Mouse (Mus musculus) thymus, adult 2 months (tissue): ENCODE measurements around the gene Ddr1. TPM values are rescaled to one million over a fixed set of nuclear protein-coding genes. Genes with fewer than 3 reads are reported as not detected.

Source experiments
- DNase-seq: peaks from one replicate; pipeline ENCODE4 v3.0.0; 2021
- H3K27ac ChIP-seq: fragments of 200-500 bp; 2 replicates; pipeline ENCODE4 v1.5.1; 2012; ENCODE audit warnings: low read length, control low read depth; ENCODE audit not compliant: control insufficient read depth, insufficient read depth
- H3K27me3 ChIP-seq: fragments of 200-500 bp; 2 replicates; pipeline ENCODE4 v1.6.1; 2012; ENCODE audit warnings: mild to moderate bottlenecking, low read length, moderate library complexity, mixed read lengths; ENCODE audit not compliant: control insufficient read depth, insufficient read depth
- H3K36me3 ChIP-seq: fragments of 200-500 bp; 2 replicates; pipeline ENCODE4 v1.6.1; 2012; ENCODE audit warnings: mild to moderate bottlenecking, low read length, moderate library complexity; ENCODE audit not compliant: control insufficient read depth, insufficient read depth
- H3K4me1 ChIP-seq: fragments of 200-500 bp; replicated peaks from 2 replicates; pipeline ENCODE4 v1.6.1; 2012; ENCODE audit warnings: low read length; ENCODE audit not compliant: control insufficient read depth, insufficient read depth
- H3K4me3 ChIP-seq: fragments of 200-500 bp; 2 replicates; pipeline ENCODE4 v1.5.1; 2012; ENCODE audit warnings: mild to moderate bottlenecking, low read length, control low read depth, moderate library complexity; ENCODE audit not compliant: control insufficient read depth, insufficient read depth
- CTCF ChIP-seq: fragments of 200-500 bp; IDR thresholded peaks from 2 replicates; pipeline ENCODE4 v1.5.1; 2012; ENCODE audit warnings: mild to moderate bottlenecking, control low read depth, low read length, moderate library complexity, borderline replicate concordance; ENCODE audit not compliant: control insufficient read depth, poor library complexity, insufficient read depth; ENCODE audit errors: extremely low read depth
- POLR2A ChIP-seq: fragments of 200-500 bp; IDR thresholded peaks from 2 replicates; pipeline ENCODE4 v1.6.1; 2012; ENCODE audit warnings: mild to moderate bottlenecking, low read length, control low read depth, moderate library complexity; ENCODE audit not compliant: control insufficient read depth, poor library complexity, insufficient read depth; ENCODE audit errors: extremely low read depth
- WGBS: fragments of 180-500 bp; shearing (Covaris S2); methylation state at CpG from one replicate; pipeline ENCODE4 v1.1.7; 2018; 5-methylcytosine and 5-hydroxymethylcytosine counted together
- polyA plus RNA-seq: library from polyadenylated mRNA; depleted of rRNA; stranded (reverse); fragments of >200 nt; gene quantifications from 2 replicates; pipeline ENCODE4 v1.2.3, GENCODE M21; 2012

Gene Ddr1
- polyA plus RNA-seq, 1 experiment, result 43.6 TPM

- Histone ChIP-seq H3K4me1 (peaks cover 2% of the 10 kb centered on the region), H3K27ac (no peak overlapping the region), H3K4me3 (no peak overlapping the region), H3K36me3 (no peaks in the 10 kb centered on the region), H3K27me3 (no peaks in the 10 kb centered on the region)
- no peak for TF ChIP-seq POLR2A
- TF ChIP-seq CTCF, result no peak
- WGBS, result 78% methylated on average over 8 of the region's 8 CpGs
- DNase-seq, result no peak
These were observed 6.4 kb upstream of the Ddr1 start for GRCm38 (mm10) chr17:35710705-35711347.

GRCm38 (mm10) chr17:35708611-35709010 is 4.2 kb upstream of the Ddr1 start:
- no peaks in the 10 kb centered on the region; the same call in 1 of the 2 replicates for H3K27me3 ChIP-seq
- peak overlapping the region; percentile 15; the same call in 1 of the 2 replicates for H3K27ac ChIP-seq
- no peak overlapping the region for H3K4me3 ChIP-seq
- TF ChIP-seq CTCF (no peak), POLR2A (no peak)
- WGBS, result 94% methylated on average over 2 of the region's 2 CpGs
- no peaks in the 10 kb centered on the region for H3K36me3 ChIP-seq
- no peak for DNase-seq
- peaks cover 21% of the 10 kb centered on the region for H3K4me1 ChIP-seq

- WGBS, result 60% methylated on average over 7 of the region's 7 CpGs
- no peak for DNase-seq
- H3K36me3 ChIP-seq, result no peaks in the 10 kb centered on the region
- H3K27me3 ChIP-seq, result no peaks in the 10 kb centered on the region; the same call in 1 of the 2 replicates
- H3K27ac ChIP-seq, result no peak overlapping the region
- peaks cover 21% of the 10 kb centered on the region for H3K4me1 ChIP-seq
- no peak overlapping the region for H3K4me3 ChIP-seq
- no peak for TF ChIP-seq POLR2A
- TF ChIP-seq CTCF, result no peak
These were observed 3.5 kb upstream of the Ddr1 start for GRCm38 (mm10) chr17:35707929-35708328.

GRCm38 (mm10) chr17:35705836-35706235 is 1.4 kb upstream of the Ddr1 start:
- WGBS, result 24% methylated on average over 4 of the region's 4 CpGs
- peak; percentile 48 for DNase-seq
- peaks cover 15% of the 10 kb centered on the region; the same call in 1 of the 2 replicates for H3K27me3 ChIP-seq
- peak; percentile 35; the same call in 1 of the 2 replicates for TF ChIP-seq CTCF
- TF ChIP-seq POLR2A, result no peak
- H3K4me3 ChIP-seq, result no peak overlapping the region
- no peaks in the 10 kb centered on the region for H3K36me3 ChIP-seq
- H3K27ac ChIP-seq, result no peak overlapping the region
- peaks cover 28% of the 10 kb centered on the region for H3K4me1 ChIP-seq

- DNase-seq, result no peak
- Histone ChIP-seq H3K36me3 (no peaks in the 10 kb centered on the region), H3K27ac (peak overlapping the region; percentile 9; the same call in 1 of the 2 replicates), H3K4me1 (peaks cover 39% of the 10 kb centered on the region), H3K4me3 (no peak overlapping the region), H3K27me3 (peaks cover 18% of the 10 kb centered on the region; the same call in 1 of the 2 replicates)
- WGBS, result 15% methylated on average over 14 of the region's 14 CpGs
- TF ChIP-seq POLR2A (no peak), CTCF (no peak)
These were observed 610 bp downstream of the Ddr1 start for GRCm38 (mm10) chr17:35703751-35704271.

- no peak for DNase-seq
These were observed 1.4 kb downstream of the Ddr1 start for GRCm38 (mm10) chr17:35703065-35703464.

More at GRCm38 (mm10) chr17:35703065-35703464, 1.4 kb downstream of the Ddr1 start:
- Histone ChIP-seq H3K36me3 (no peaks in the 10 kb centered on the region), H3K27ac (no peak overlapping the region), H3K4me1 (peaks cover 39% of the 10 kb centered on the region), H3K4me3 (no peak overlapping the region), H3K27me3 (peaks cover 18% of the 10 kb centered on the region; the same call in 1 of the 2 replicates)
- no peak for TF ChIP-seq CTCF
- no peak for TF ChIP-seq POLR2A
- WGBS, result 50% methylated on average over 2 of the region's 2 CpGs
